Mouse (Mus musculus): ENCODE measurements around the gene Aipl1. TPM values are rescaled to one million over a fixed set of nuclear protein-coding genes. Genes with fewer than 3 reads are reported as not detected.

The Aipl1 gene
- polyA plus RNA-seq, 1 experiment from 2014 or later = 0.41 TPM

Other genes starting within 250 kb of the Aipl1 start
- gene Pimreg, start 4.5 kb upstream of the Aipl1 start, polyA plus RNA-seq (2015; fragmentation: Nextera tagmentation; extraction: Ambion mirVana) = 33.5 and 38.5 TPM in 2 replicates
- gene Pitpnm3, start 98.3 kb upstream of the Aipl1 start, polyA plus RNA-seq (2015; fragmentation: Nextera tagmentation; extraction: Ambion mirVana) = 5.5 and 5.8 TPM in 2 replicates
- 1.3 and 1.4 TPM in 2 replicates for gene Gm43951, start 169.3 kb upstream of the Aipl1 start, polyA plus RNA-seq (2015; fragmentation: Nextera tagmentation; extraction: Ambion mirVana)
- 13.3 and 14.1 TPM in 2 replicates for gene 4933427D14Rik, start 169.9 kb upstream of the Aipl1 start, polyA plus RNA-seq (2015; fragmentation: Nextera tagmentation; extraction: Ambion mirVana)
- gene Txndc17, start 170.0 kb upstream of the Aipl1 start, polyA plus RNA-seq (2015; fragmentation: Nextera tagmentation; extraction: Ambion mirVana) = 158 and 167 TPM in 2 replicates
- 50.4 and 53.9 TPM in 2 replicates for gene Med31, start 178.1 kb upstream of the Aipl1 start, polyA plus RNA-seq (2015; fragmentation: Nextera tagmentation; extraction: Ambion mirVana)
- 3.9 and 4.2 TPM in 2 replicates for gene Slc13a5, start 229.7 kb upstream of the Aipl1 start, polyA plus RNA-seq (2015; fragmentation: Nextera tagmentation; extraction: Ambion mirVana)

All from hindbrain, embryonic 16.5 days (tissue).